Mouse (Mus musculus): Measurements from ENCODE around the gene Tnfaip2. TPM values are rescaled to one million over a fixed set of nuclear protein-coding genes. Genes with fewer than 3 reads are reported as not detected.

Gene Tnfaip2
- polyA plus RNA-seq, 1 experiment, result 16.4 TPM

GRCm38 (mm10) chr12:111411631-111412355 lies 30.5 kb upstream of the Tnfaip2 start:
- Histone ChIP-seq H3K4me1 (ENCODE audit: control insufficient read depth, insufficient read depth, insufficient read length, low read length) (peaks cover 4% of the 10 kb centered on the region), H3K27ac (ENCODE audit: insufficient read depth, low read depth, low read length) (no peak overlapping the region), H3K36me3 (ENCODE audit: control insufficient read depth, insufficient read depth, low read length) (no peaks in the 10 kb centered on the region), H3K4me3 (ENCODE audit: low read depth, low read length) (no peak overlapping the region), H3K27me3 (ENCODE audit: control insufficient read depth, insufficient read depth, low read length) (peaks cover 11% of the 10 kb centered on the region; the same call in 1 of the 2 replicates)
- 65% methylated on average over 8 of the region's 8 CpGs for WGBS
- TF ChIP-seq POLR2A (IDR thresholded peaks at IDR 0.05; ENCODE audit: low read depth, low read length) (no peak), CTCF (IDR thresholded peaks at IDR 0.05; ENCODE audit: extremely low read depth, insufficient read length, insufficient replicate concordance, low read depth, low read length) (no peak)

- no peaks in the 10 kb centered on the region for H3K36me3 ChIP-seq (ENCODE audit: control insufficient read depth, insufficient read depth, low read length)
- peaks cover 8% of the 10 kb centered on the region for H3K4me1 ChIP-seq (ENCODE audit: control insufficient read depth, insufficient read depth, insufficient read length, low read length)
- WGBS, result 44% methylated on average over 12 of the region's 12 CpGs
- H3K4me3 ChIP-seq (ENCODE audit: low read depth, low read length), result peak overlapping the region; percentile 27
- TF ChIP-seq CTCF (IDR thresholded peaks at IDR 0.05; ENCODE audit: extremely low read depth, insufficient read length, insufficient replicate concordance, low read depth, low read length) (no peak), POLR2A (IDR thresholded peaks at IDR 0.05; ENCODE audit: low read depth, low read length) (no peak)
- H3K27me3 ChIP-seq (ENCODE audit: control insufficient read depth, insufficient read depth, low read length), result peaks cover 2% of the 10 kb centered on the region; the same call in 1 of the 2 replicates
- H3K27ac ChIP-seq (ENCODE audit: insufficient read depth, low read depth, low read length), result no peak overlapping the region
Measured at GRCm38 (mm10) chr12:111412581-111413284, 29.5 kb upstream of the Tnfaip2 start.

- no peaks in the 10 kb centered on the region for H3K27me3 ChIP-seq (ENCODE audit: control insufficient read depth, insufficient read depth, low read length)
- no peaks in the 10 kb centered on the region for H3K36me3 ChIP-seq (ENCODE audit: control insufficient read depth, insufficient read depth, low read length)
- 3% methylated on average over 21 of the region's 21 CpGs for WGBS
- peak overlapping the region; percentile 27 for H3K4me3 ChIP-seq (ENCODE audit: low read depth, low read length)
- no peak overlapping the region for H3K27ac ChIP-seq (ENCODE audit: insufficient read depth, low read depth, low read length)
- peaks cover 8% of the 10 kb centered on the region for H3K4me1 ChIP-seq (ENCODE audit: control insufficient read depth, insufficient read depth, insufficient read length, low read length)
- TF ChIP-seq POLR2A (IDR thresholded peaks at IDR 0.05; ENCODE audit: low read depth, low read length) (no peak), CTCF (IDR thresholded peaks at IDR 0.05; ENCODE audit: extremely low read depth, insufficient read length, insufficient replicate concordance, low read depth, low read length) (peak; percentile 98)
Measured at GRCm38 (mm10) chr12:111413300-111413699, 29.0 kb upstream of the Tnfaip2 start.

- WGBS, result 5% methylated on average over 17 of the region's 17 CpGs
- TF ChIP-seq CTCF (IDR thresholded peaks at IDR 0.05; ENCODE audit: extremely low read depth, insufficient read length, insufficient replicate concordance, low read depth, low read length), result no peak; the same call in 1 of the 2 replicates
- TF ChIP-seq POLR2A (IDR thresholded peaks at IDR 0.05; ENCODE audit: low read depth, low read length), result peak; percentile 65; the same call in 1 of the 2 replicates
- H3K4me1 ChIP-seq (ENCODE audit: control insufficient read depth, insufficient read depth, insufficient read length, low read length), result peaks cover 11% of the 10 kb centered on the region
- H3K27me3 ChIP-seq (ENCODE audit: control insufficient read depth, insufficient read depth, low read length), result no peaks in the 10 kb centered on the region
- peak within 1 kb of the TSS; percentile 67 for H3K4me3 ChIP-seq (ENCODE audit: low read depth, low read length)
- peaks cover 3% of the 10 kb centered on the region for H3K36me3 ChIP-seq (ENCODE audit: control insufficient read depth, insufficient read depth, low read length)
- peak within 1 kb of the TSS; percentile 90 for H3K27ac ChIP-seq (ENCODE audit: insufficient read depth, low read depth, low read length)
Measured at GRCm38 (mm10) chr12:111416921-111417779, 25.1 kb upstream of the Tnfaip2 start, which contains the start of gene Exoc3l4. Gene Exoc3l4 (plus strand): TSS chr12:111417017.

GRCm38 (mm10) chr12:111419918-111420317 lies 22.4 kb upstream of the Tnfaip2 start:
- peaks cover 24% of the 10 kb centered on the region for H3K36me3 ChIP-seq (ENCODE audit: control insufficient read depth, insufficient read depth, low read length)
- H3K27me3 ChIP-seq (ENCODE audit: control insufficient read depth, insufficient read depth, low read length), result no peaks in the 10 kb centered on the region
- peak overlapping the region; percentile 27 for H3K4me3 ChIP-seq (ENCODE audit: low read depth, low read length)
- peak overlapping the region; percentile 74; the same call in 1 of the 2 replicates for H3K27ac ChIP-seq (ENCODE audit: insufficient read depth, low read depth, low read length)
- WGBS, result 72% methylated on average over 5 of the region's 5 CpGs
- TF ChIP-seq CTCF (IDR thresholded peaks at IDR 0.05; ENCODE audit: extremely low read depth, insufficient read length, insufficient replicate concordance, low read depth, low read length) (no peak), POLR2A (IDR thresholded peaks at IDR 0.05; ENCODE audit: low read depth, low read length) (no peak)
- peaks cover 11% of the 10 kb centered on the region for H3K4me1 ChIP-seq (ENCODE audit: control insufficient read depth, insufficient read depth, insufficient read length, low read length)

GRCm38 (mm10) chr12:111420946-111421709 lies 21.1 kb upstream of the Tnfaip2 start:
- Histone ChIP-seq H3K4me3 (ENCODE audit: low read depth, low read length) (peak overlapping the region; percentile 62), H3K4me1 (ENCODE audit: control insufficient read depth, insufficient read depth, insufficient read length, low read length) (peaks cover 15% of the 10 kb centered on the region), H3K27me3 (ENCODE audit: control insufficient read depth, insufficient read depth, low read length) (no peaks in the 10 kb centered on the region), H3K27ac (ENCODE audit: insufficient read depth, low read depth, low read length) (peak overlapping the region; percentile 88), H3K36me3 (ENCODE audit: control insufficient read depth, insufficient read depth, low read length) (peaks cover 26% of the 10 kb centered on the region)
- TF ChIP-seq POLR2A (IDR thresholded peaks at IDR 0.05; ENCODE audit: low read depth, low read length) (peak; percentile 38; the same call in 1 of the 2 replicates), CTCF (IDR thresholded peaks at IDR 0.05; ENCODE audit: extremely low read depth, insufficient read length, insufficient replicate concordance, low read depth, low read length) (no peak)
- 41% methylated on average over 7 of the region's 7 CpGs for WGBS

Data from small intestine, adult 2 months (tissue).